Mouse (Mus musculus) intestine, embryonic 15.5 days (tissue): ENCODE results near the gene Rab8b. TPM values are rescaled to one million over a fixed set of nuclear protein-coding genes. Genes with fewer than 3 reads are reported as not detected.
"Not testable (repeated sequence)": the region's sequence is repeated elsewhere in the genome, so short reads cannot be mapped to it uniquely, and the experiment has no call there.

Experiments
- ATAC-seq: fragments of 200-750 bp; cut with Nextera tagmentation; 2 replicates; pipeline ENCODE4 v1.8.0; 2017; ENCODE audit warnings: moderate TSS enrichment, moderate library complexity
- H3K27ac ChIP-seq: fragments of 300-500 bp; sonication (generic); 2 replicates; pipeline ENCODE4 v1.5.1; 2015; ENCODE audit warnings: mild to moderate bottlenecking, inconsistent platforms
- H3K27me3 ChIP-seq: fragments of 300-500 bp; sonication (generic); replicated peaks from 2 replicates; pipeline ENCODE4 v1.6.1; 2015; ENCODE audit warnings: inconsistent platforms
- H3K36me3 ChIP-seq: fragments of 300-500 bp; sonication (generic); 2 replicates; pipeline ENCODE4 v1.6.1; 2015; ENCODE audit warnings: inconsistent platforms
- H3K4me1 ChIP-seq: fragments of 300-500 bp; sonication (generic); replicated peaks from 2 replicates; pipeline ENCODE4 v1.6.1; 2015; ENCODE audit warnings: inconsistent platforms
- H3K4me2 ChIP-seq: fragments of 300-500 bp; sonication (generic); replicated peaks from 2 replicates; pipeline ENCODE4 v1.6.1; 2015; ENCODE audit warnings: mild to moderate bottlenecking, inconsistent platforms
- H3K4me3 ChIP-seq: fragments of 300-500 bp; sonication (generic); replicated peaks from 2 replicates; pipeline ENCODE4 v1.5.1; 2015; ENCODE audit warnings: inconsistent platforms
- H3K9ac ChIP-seq: fragments of 300-500 bp; sonication (generic); 2 replicates; pipeline ENCODE4 v1.6.1; 2015; ENCODE audit warnings: inconsistent platforms
- H3K9me3 ChIP-seq: fragments of 300-500 bp; sonication (generic); 2 replicates; pipeline ENCODE4 v1.6.1; 2016; ENCODE audit warnings: inconsistent platforms
- WGBS: fragments of 180-500 bp; shearing (Covaris S2); methylation state at CpG from one replicate; pipeline ENCODE4 v1.1.7; 2015; 5-methylcytosine and 5-hydroxymethylcytosine counted together
- polyA plus RNA-seq: library from polyadenylated mRNA; unstranded; fragments of >200 nt; fragmentation: Nextera tagmentation; extraction: Ambion mirVana; gene quantifications from 2 replicates; pipeline ENCODE4 v1.2.1, GENCODE M21; 2015

Rab8b gene
- polyA plus RNA-seq, 1 experiment from 2014 or later = 20.5 TPM

- H3K4me3 ChIP-seq = no peak overlapping the region
- 67% methylated on average over 5 of the region's 5 CpGs for WGBS
Measured at GRCm38 (mm10) chr9:66820996-66821395, 98.5 kb downstream of the Rab8b start.

GRCm38 (mm10) chr9:66813392-66813791 lies 106.1 kb downstream of the Rab8b start:
- WGBS = 40% methylated on average over 2 of the region's 2 CpGs
- Histone ChIP-seq H3K36me3 (no peaks in the 10 kb centered on the region), H3K9ac (no peak overlapping the region), H3K4me3 (no peak overlapping the region), H3K4me2 (no peak overlapping the region), H3K4me1 (no peaks in the 10 kb centered on the region), H3K27ac (no peak overlapping the region), H3K9me3 (no peaks in the 10 kb centered on the region), H3K27me3 (0 out of 2 replicates have a peak, but pooled peaks cover 3% of the 10 kb centered on the region)
- no peak for ATAC-seq

More at GRCm38 (mm10) chr9:66820996-66821395, 98.5 kb downstream of the Rab8b start:
- Histone ChIP-seq H3K4me1 (no peaks in the 10 kb centered on the region), H3K27me3 (no peaks in the 10 kb centered on the region), H3K4me2 (no peak overlapping the region), H3K9me3 (no peaks in the 10 kb centered on the region), H3K36me3 (no peaks in the 10 kb centered on the region), H3K9ac (no peak overlapping the region), H3K27ac (no peak overlapping the region)
- no peak for ATAC-seq

GRCm38 (mm10) chr9:66805951-66806350 lies 113.5 kb downstream of the Rab8b start:
- H3K27me3 ChIP-seq, H3K36me3 ChIP-seq, H3K4me1 ChIP-seq, H3K9me3 ChIP-seq, ATAC-seq, H3K27ac ChIP-seq, H3K9ac ChIP-seq: not testable (repeated sequence)
- Histone ChIP-seq H3K4me2 (peak overlapping the region; percentile 58), H3K4me3 (peak overlapping the region; percentile 28)
- 4% methylated on average over 32 of the region's 37 CpGs for WGBS

- Histone ChIP-seq H3K4me3 (no peak overlapping the region), H3K27ac (no peak overlapping the region), H3K4me1 (no peaks in the 10 kb centered on the region), H3K4me2 (no peak overlapping the region), H3K36me3 (no peaks in the 10 kb centered on the region), H3K27me3 (peaks cover 4% of the 10 kb centered on the region; the same call in 1 of the 2 replicates), H3K9ac (no peak overlapping the region), H3K9me3 (no peaks in the 10 kb centered on the region)
- WGBS = 36% methylated on average over 12 of the region's 12 CpGs
- ATAC-seq = no peak
Measured at GRCm38 (mm10) chr9:66801947-66802346, 117.5 kb downstream of the Rab8b start.

DNA sequence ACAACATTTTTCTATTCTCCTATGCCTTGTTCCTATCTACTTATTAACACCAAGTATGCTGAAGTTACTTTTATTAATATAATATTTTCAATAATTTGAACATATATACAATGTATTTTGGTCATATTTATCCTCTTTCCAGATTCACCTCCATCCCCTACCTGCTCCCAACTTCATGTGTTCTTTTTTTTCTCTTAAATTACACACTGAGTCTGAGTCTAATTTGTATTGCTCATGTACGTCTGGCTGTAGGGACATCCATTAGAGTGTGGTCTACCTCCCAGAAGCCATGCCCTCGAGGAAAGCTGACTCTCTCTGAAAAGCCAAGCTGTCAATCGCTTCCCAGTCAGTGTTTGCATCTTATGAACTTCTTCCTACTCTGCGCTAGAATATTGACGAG lies 122.7 kb downstream of the Rab8b start, which contains the start of gene Gm10647:
Gene Gm10647, plus strand, starts transcription at position 301 of the 400 bp plus-strand sequence.
- Histone ChIP-seq H3K27ac (peak within 1 kb of the TSS; percentile 90), H3K4me2 (peak within 1 kb of the TSS; percentile 90), H3K4me1 (no peaks in the 10 kb centered on the region), H3K4me3 (peak within 1 kb of the TSS; percentile 60), H3K9ac (peak within 1 kb of the TSS; percentile 9; the same call in 1 of the 2 replicates), H3K27me3 (peaks cover 3% of the 10 kb centered on the region; the same call in 1 of the 2 replicates), H3K36me3 (no peaks in the 10 kb centered on the region), H3K9me3 (no peaks in the 10 kb centered on the region)
- WGBS = 70% methylated on average over 5 of the region's 5 CpGs
- ATAC-seq = no peak

GRCm38 (mm10) chr9:66795464-66796324 lies 123.8 kb downstream of the Rab8b start, which contains the start of gene Aph1b:
TSS of gene Aph1b (minus strand) at chr9:66795490.
- under 1% methylated on average over 42 of the region's 42 CpGs for WGBS
- H3K27ac ChIP-seq = peak within 1 kb of the TSS; percentile 90
- H3K36me3 ChIP-seq = no peaks in the 10 kb centered on the region
- no peaks in the 10 kb centered on the region for H3K4me1 ChIP-seq
- H3K27me3 ChIP-seq = no peaks in the 10 kb centered on the region
- H3K4me2 ChIP-seq = peak within 1 kb of the TSS; percentile 90
- H3K9me3 ChIP-seq = no peaks in the 10 kb centered on the region
- peak within 1 kb of the TSS; percentile 72 for H3K9ac ChIP-seq
- peak; percentile 99 for ATAC-seq
- H3K4me3 ChIP-seq = peak within 1 kb of the TSS; percentile 60

DNA sequence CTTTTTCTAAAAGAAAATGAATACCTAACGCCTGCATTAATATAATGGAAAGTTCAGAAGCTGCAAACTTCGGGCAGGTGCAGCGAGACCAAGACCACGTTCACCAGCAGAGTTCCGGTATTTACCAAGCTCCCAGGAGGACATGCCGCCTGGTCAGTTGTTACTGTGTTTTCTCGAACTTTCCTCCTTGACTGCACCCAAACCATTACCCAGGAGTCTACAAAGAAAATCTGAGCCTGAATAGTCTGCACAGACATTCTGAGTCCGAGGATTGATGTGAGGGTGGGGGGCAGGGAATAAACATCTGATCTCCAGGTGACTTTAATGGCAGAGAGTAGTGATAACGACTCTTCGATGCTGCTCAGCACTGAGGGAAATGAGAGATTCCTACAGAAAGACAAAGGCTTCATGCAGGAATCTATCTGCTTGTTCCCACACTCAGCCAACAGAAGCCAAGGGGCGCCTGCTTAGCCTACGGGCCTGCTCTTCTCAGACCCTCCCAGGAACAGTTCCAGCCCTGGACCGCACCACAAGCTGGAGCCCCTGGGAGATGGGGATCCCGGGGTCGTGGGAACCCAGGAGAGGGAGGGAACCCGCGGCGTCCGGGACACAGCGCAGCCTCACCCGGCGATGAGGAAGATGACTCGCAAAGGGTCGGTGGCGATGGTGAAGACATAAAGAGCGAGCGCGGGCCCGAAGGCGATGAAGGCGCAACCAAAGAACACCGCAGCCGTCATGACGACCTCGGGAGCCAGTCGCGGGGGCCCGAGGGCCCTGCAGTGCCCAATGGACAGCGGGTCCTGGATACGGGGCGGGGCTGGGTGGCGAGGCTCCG lies 124.6 kb downstream of the Rab8b start:
- no peaks in the 10 kb centered on the region for H3K27me3 ChIP-seq
- H3K9me3 ChIP-seq = no peaks in the 10 kb centered on the region
- peak overlapping the region; percentile 90 for H3K27ac ChIP-seq
- 2% methylated on average over 43 of the region's 43 CpGs for WGBS
- H3K4me3 ChIP-seq = peak overlapping the region; percentile 60
- peak overlapping the region; percentile 90 for H3K4me2 ChIP-seq
- peak; percentile 57 for ATAC-seq
- no peaks in the 10 kb centered on the region for H3K36me3 ChIP-seq
- H3K9ac ChIP-seq = peak overlapping the region; percentile 72
- no peaks in the 10 kb centered on the region for H3K4me1 ChIP-seq

Other genes with a start within 250 kb of the Rab8b start
- gene Car12, start 206.0 kb downstream of the Rab8b start, polyA plus RNA-seq = 4.4 and 5.2 TPM in 2 replicates
- gene Aph1b, start 124.2 kb downstream of the Rab8b start, polyA plus RNA-seq = 8.5 and 8.9 TPM in 2 replicates
- gene Gm10647, start 122.6 kb downstream of the Rab8b start, polyA plus RNA-seq = 0.52 and 0.69 TPM in 2 replicates
- gene Aph1c, start 85.0 kb downstream of the Rab8b start, polyA plus RNA-seq = 3.4 and 4.5 TPM in 2 replicates
- 830 and 881 TPM in 2 replicates for gene Rps27l, start 26.4 kb upstream of the Rab8b start, polyA plus RNA-seq
- 7.2 and 8.2 TPM in 2 replicates for gene Lactb, start 55.8 kb upstream of the Rab8b start, polyA plus RNA-seq
- gene Tpm1, start 129.7 kb upstream of the Rab8b start, polyA plus RNA-seq = 994 and 1,099 TPM in 2 replicates